Mouse (Mus musculus) kidney, adult 2 months (tissue): ENCODE measurements around the gene Tma16.

Source experiments
- CTCF ChIP-seq: fragments of 200-500 bp; conservative IDR thresholded peaks from 2 replicates; pipeline ENCODE4 v1.5.1; 2011; ENCODE audit warnings: low read depth, mild to moderate bottlenecking, control low read depth, low read length, moderate library complexity, mixed read lengths; ENCODE audit not compliant: insufficient read depth, insufficient read length
- POLR2A ChIP-seq: fragments of 200-500 bp; IDR thresholded peaks from one replicate; pipeline ENCODE4 v1.6.1; 2011; ENCODE audit warnings: low read depth, low read length, control low read depth

DNA sequence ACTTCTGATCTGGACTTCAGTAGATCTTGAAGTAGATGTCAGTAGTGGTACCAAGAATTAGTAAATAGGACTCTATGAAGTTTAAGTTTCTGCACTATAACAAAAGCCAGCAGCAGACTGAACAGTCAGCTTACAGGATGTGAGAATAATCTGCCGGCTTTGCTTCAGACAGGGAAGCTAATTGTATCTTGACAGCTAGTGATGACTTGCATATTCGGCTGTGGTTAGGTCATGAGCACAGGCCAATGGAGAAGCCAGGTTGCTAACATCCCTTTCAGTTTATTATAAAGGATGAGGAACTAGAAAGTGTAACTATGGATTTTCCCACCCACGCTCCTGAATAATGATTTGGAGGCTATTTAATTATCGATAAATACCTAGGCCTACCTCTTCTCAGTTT lies 4.3 kb upstream of the Tma16 start:
- TF ChIP-seq CTCF (no peak), POLR2A (no peak)
